Mouse (Mus musculus) C3H10T1/2 (cell line): ENCODE results near the gene Aak1. TPM values are rescaled to one million over a fixed set of nuclear protein-coding genes. Genes with fewer than 3 reads are reported as not detected.

ENCODE experiments used
- polyA plus RNA-seq, 2 experiments: library from polyadenylated mRNA; unstranded; fragments of >200 nt; fragmentation: generic; extraction: Trizol; gene quantifications; one replicate each; pipeline ENCODE4 v1.2.1; 2012; ENCODE audit warnings: missing spikeins in 2 of 2

Gene Aak1
- 1 to 10 TPM in 1 of 2 experiments, under 1 TPM in 1; 0.64 to 5.0 TPM for polyA plus RNA-seq

GRCm38 (mm10) chr6:86848915-86849644 lies at the start of gene Aak1:
Gene Aak1, plus strand, starts transcription at chr6:86849517.

GRCm38 (mm10) chr6:87008887-87009286 lies 159.6 kb downstream of the Aak1 start, which contains the start of gene Nfu1:
Gene Nfu1, plus strand, starts transcription at chr6:87009236.

GRCm38 (mm10) chr6:87042337-87043130 lies 193.2 kb downstream of the Aak1 start, which contains the start of gene Gfpt1:
Gene Gfpt1, plus strand, starts transcription at chr6:87042846.

Other genes starting within 250 kb of the Aak1 start
- under 1 TPM in 1 of 2 experiments, not detected in 1; 0.05 TPM for gene Asprv1, start 221.4 kb upstream of the Aak1 start, polyA plus RNA-seq
- 1 to 10 TPM in 1 of 2 experiments, under 1 TPM in 1; 0.28 to 4.7 TPM for gene Mxd1, start 180.4 kb upstream of the Aak1 start, polyA plus RNA-seq
- 10 to 100 TPM; 32.8 to 54.2 TPM for gene Snrnp27, start 165.0 kb upstream of the Aak1 start, polyA plus RNA-seq
- 1 to 10 TPM; 1.1 to 8.7 TPM for gene Gmcl1, start 116.1 kb upstream of the Aak1 start, polyA plus RNA-seq
- gene Anxa4, start 55.9 kb upstream of the Aak1 start, polyA plus RNA-seq: 100 to 1,000 TPM in 1 of 2 experiments, 10 to 100 TPM in 1; 34.8 to 113 TPM
- gene Nfu1, start 159.7 kb downstream of the Aak1 start, polyA plus RNA-seq: 10 to 100 TPM; 37.3 to 95.0 TPM
- 1 to 10 TPM in 1 of 2 experiments, under 1 TPM in 1; 0.85 to 9.8 TPM for gene Gfpt1, start 193.3 kb downstream of the Aak1 start, polyA plus RNA-seq